Mouse (Mus musculus) naive thymus-derived CD4-positive, alpha-beta T cell, adult 5 months (primary cell): Measurements from ENCODE around the gene Gm11077. TPM values are rescaled to one million over a fixed set of nuclear protein-coding genes. Genes with fewer than 3 reads are reported as not detected.

Experiments used
- polyA plus RNA-seq: library from polyadenylated mRNA; unstranded; fragments of 100-300 nt; shearing (Covaris generic); gene quantifications from one replicate; pipeline ENCODE4 v1.2.1, GENCODE M21; 2017

The Gm11077 gene
- polyA plus RNA-seq: not detected

GRCm38 (mm10) chr6:140729272-140729671, at the start of gene Gm11077:
Gene Gm11077 (plus strand): TSS chr6:140729284.

Other genes with a start within 250 kb of the Gm11077 start
- gene Aebp2, start 106.6 kb upstream of the Gm11077 start, polyA plus RNA-seq: 171 TPM